Mouse (Mus musculus) intestine, embryonic 14.5 days (tissue): Measurements from ENCODE around the gene S1pr2. TPM values are rescaled to one million over a fixed set of nuclear protein-coding genes. Genes with fewer than 3 reads are reported as not detected.
"Not testable (repeated sequence)": the region's sequence is repeated elsewhere in the genome, so short reads cannot be mapped to it uniquely, and the experiment has no call there.

ENCODE experiments used
- ATAC-seq: fragments of 200-750 bp; cut with Nextera tagmentation; replicated peaks from 2 replicates; pipeline ENCODE4 v1.8.0; 2017; ENCODE audit warnings: low read depth, moderate number of reproducible peaks, moderate TSS enrichment, moderate library complexity; ENCODE audit not compliant: low FRiP score, low TSS enrichment
- DNase-seq: peaks from one replicate; pipeline ENCODE4 v3.0.0-alpha.2; 2018; ENCODE audit warnings: low spot score
- H3K27ac ChIP-seq: fragments of 300-500 bp; sonication (generic); 2 replicates; pipeline ENCODE4 v1.5.1; 2014; ENCODE audit warnings: low read depth, mild to moderate bottlenecking, control low read depth
- H3K27me3 ChIP-seq: fragments of 300-500 bp; sonication (generic); replicated peaks from 2 replicates; pipeline ENCODE4 v1.6.1; 2014; ENCODE audit warnings: low read length, control low read depth; ENCODE audit not compliant: control insufficient read depth, insufficient read depth
- H3K36me3 ChIP-seq: fragments of 300-500 bp; sonication (generic); 2 replicates; pipeline ENCODE4 v1.6.1; 2014; ENCODE audit warnings: low read length, control low read depth; ENCODE audit not compliant: control insufficient read depth, insufficient read depth
- H3K4me1 ChIP-seq: fragments of 300-500 bp; sonication (generic); replicated peaks from 2 replicates; pipeline ENCODE4 v1.6.1; 2014; ENCODE audit warnings: low read length, control low read depth, mixed read lengths; ENCODE audit not compliant: control insufficient read depth, insufficient read depth
- H3K4me2 ChIP-seq: fragments of 300-500 bp; sonication (generic); 2 replicates; pipeline ENCODE4 v1.6.1; 2014; ENCODE audit warnings: low read length
- H3K4me3 ChIP-seq: fragments of 300-500 bp; sonication (generic); 2 replicates; pipeline ENCODE4 v1.5.1; 2014; ENCODE audit warnings: low read depth, low read length, control low read depth, mixed read lengths
- H3K9ac ChIP-seq: fragments of 300-500 bp; sonication (generic); 2 replicates; pipeline ENCODE4 v1.6.1; 2014; ENCODE audit warnings: mild to moderate bottlenecking, low read length
- H3K9me3 ChIP-seq: fragments of 300-500 bp; sonication (generic); 2 replicates; pipeline ENCODE4 v1.6.1; 2016; ENCODE audit warnings: low read length, control low read depth; ENCODE audit not compliant: control insufficient read depth
- WGBS: fragments of 180-500 bp; shearing (Covaris S2); extraction: QIAGEN DNeasy Blood & Tissue Kit; methylation state at CpG from one replicate; pipeline ENCODE4 v1.1.7; 2014; 5-methylcytosine and 5-hydroxymethylcytosine counted together
- polyA plus RNA-seq: library from polyadenylated mRNA; unstranded; fragments of >200 nt; fragmentation: Nextera tagmentation; extraction: Ambion mirVana; gene quantifications from 2 replicates; pipeline ENCODE4 v1.2.1, GENCODE M21; 2014

The S1pr2 gene
- polyA plus RNA-seq, 1 experiment from 2014 or later: 31.9 TPM

DNA sequence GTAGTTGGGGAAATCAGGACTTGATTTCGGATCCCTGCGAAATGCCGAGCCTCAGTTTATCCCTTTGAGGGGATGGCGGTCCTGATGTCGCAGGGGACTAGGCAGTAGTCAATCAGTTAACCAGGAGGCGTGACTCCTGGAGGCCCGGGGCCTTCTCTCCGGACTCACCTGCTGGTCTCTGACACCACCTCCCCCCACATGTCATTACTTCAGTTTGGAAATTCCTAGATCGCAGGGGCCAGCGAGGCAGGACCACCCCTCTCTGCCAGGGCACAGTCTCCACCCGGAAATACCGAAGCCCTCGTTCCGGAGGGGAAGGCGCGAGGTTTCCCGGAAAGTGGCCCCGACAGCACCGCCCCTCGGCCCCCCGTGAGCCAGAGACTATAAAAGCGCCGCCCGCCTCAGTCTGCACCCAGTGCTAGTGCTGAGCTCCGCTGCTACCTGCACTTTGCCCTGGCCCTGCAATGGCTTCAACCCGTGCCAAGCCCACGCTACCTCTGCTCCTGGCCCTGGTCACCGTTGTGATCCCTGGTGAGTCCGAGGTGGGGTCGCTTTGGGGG, 39.1 kb upstream of the S1pr2 start, which contains the start of gene Icam1:
TSS of gene Icam1 (plus strand) at position 415 of the 560 bp plus-strand sequence.
- no peaks in the 10 kb centered on the region for H3K9me3 ChIP-seq
- peaks cover 11% of the 10 kb centered on the region; the same call in 1 of the 2 replicates for H3K4me1 ChIP-seq
- peak; percentile 76 for ATAC-seq
- H3K27me3 ChIP-seq: peaks cover 41% of the 10 kb centered on the region
- 0% methylated on average over 30 of the region's 30 CpGs for WGBS
- no peaks in the 10 kb centered on the region for H3K36me3 ChIP-seq
- peak; percentile 78 for DNase-seq
- H3K4me2 ChIP-seq: peak within 1 kb of the TSS; percentile 64
- peak within 1 kb of the TSS; percentile 38 for H3K4me3 ChIP-seq
- peak within 1 kb of the TSS; percentile 16; the same call in 1 of the 2 replicates for H3K27ac ChIP-seq
- peak within 1 kb of the TSS; percentile 18; the same call in 1 of the 2 replicates for H3K9ac ChIP-seq

DNA sequence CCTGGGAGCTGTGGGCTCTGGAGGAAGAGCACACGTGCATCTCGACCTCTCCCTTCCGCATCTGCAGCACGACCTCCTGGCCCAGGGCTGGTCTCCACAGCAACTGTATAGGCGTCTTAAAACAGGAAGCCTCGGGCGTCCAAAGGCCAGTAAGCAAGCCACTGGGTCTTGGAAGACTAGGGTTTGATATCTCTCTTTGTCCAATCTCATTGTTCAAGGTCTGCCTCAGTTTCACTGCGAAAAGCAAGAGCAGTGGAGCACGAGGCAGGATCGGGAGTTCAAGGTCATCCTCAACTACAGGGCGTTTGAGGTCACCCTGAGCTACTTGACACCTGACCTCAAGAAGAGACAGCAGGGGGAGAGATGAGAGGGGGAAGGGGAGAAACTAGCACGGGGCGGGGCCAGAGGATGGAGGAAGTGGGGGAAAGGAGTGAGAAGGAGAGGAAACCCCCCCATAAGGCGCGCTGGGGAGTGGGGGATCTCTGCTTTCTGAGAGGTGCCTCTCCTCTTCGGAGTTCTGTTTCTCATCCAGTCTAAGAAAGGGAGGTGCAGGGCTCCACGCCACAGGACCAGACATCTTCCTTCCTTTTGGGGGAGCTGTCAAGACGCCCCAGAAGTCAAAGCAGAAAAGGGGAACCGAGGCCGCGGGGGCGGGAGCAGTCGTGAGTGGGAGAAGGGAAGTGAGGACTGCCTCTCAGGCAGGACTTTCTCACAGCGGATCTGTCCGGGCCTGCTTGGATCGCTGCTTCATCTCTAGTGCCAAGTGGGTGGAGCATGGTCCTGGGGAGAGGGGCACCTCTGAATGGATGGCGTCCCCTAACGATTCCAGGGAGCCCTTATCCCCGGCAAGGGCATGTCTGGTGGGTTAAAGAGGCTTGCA, 38.4 kb upstream of the S1pr2 start:
- Histone ChIP-seq H3K9ac (peak overlapping the region; percentile 18; the same call in 1 of the 2 replicates), H3K27me3 (peaks cover 41% of the 10 kb centered on the region), H3K4me2 (peak overlapping the region; percentile 64), H3K4me1 (peaks cover 11% of the 10 kb centered on the region; the same call in 1 of the 2 replicates), H3K27ac (no peak overlapping the region), H3K9me3 (no peaks in the 10 kb centered on the region), H3K36me3 (no peaks in the 10 kb centered on the region), H3K4me3 (peak overlapping the region; percentile 38)
- peak; percentile 72 for DNase-seq
- ATAC-seq: peak; percentile 64; the same call in 1 of the 2 replicates
- 3% methylated on average over 27 of the region's 29 CpGs for WGBS

DNA sequence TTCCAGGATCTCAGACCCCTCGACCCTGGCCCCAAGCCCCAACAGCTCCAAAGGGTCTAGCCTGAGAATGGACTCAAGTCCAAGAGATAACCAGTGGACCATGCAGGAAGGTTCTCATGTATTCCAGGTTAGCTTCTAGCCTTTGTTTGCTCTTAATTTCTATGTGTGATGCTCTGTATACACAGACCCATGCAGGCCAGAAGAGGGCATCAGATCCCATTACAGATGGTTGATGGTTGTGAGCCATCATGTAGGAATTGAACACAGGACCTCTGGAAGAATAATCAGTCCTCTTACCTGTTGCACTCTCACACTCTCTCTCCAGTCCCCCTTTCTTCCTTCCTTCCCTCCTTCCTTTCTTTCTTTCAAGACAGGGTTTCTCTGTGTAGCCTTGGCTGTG, 35.8 kb upstream of the S1pr2 start:
- H3K27me3 ChIP-seq: peaks cover 34% of the 10 kb centered on the region
- DNase-seq (no peak), ATAC-seq (no peak)
- H3K4me3 ChIP-seq: no peak overlapping the region
- H3K9me3 ChIP-seq: no peaks in the 10 kb centered on the region
- no peak overlapping the region for H3K4me2 ChIP-seq
- H3K36me3 ChIP-seq: peaks cover 18% of the 10 kb centered on the region
- peak overlapping the region; percentile 9; the same call in 1 of the 2 replicates for H3K27ac ChIP-seq
- H3K9ac ChIP-seq: no peak overlapping the region
- 37% methylated on average over 1 of the region's 1 CpGs for WGBS
- peaks cover 11% of the 10 kb centered on the region; the same call in 1 of the 2 replicates for H3K4me1 ChIP-seq

DNA sequence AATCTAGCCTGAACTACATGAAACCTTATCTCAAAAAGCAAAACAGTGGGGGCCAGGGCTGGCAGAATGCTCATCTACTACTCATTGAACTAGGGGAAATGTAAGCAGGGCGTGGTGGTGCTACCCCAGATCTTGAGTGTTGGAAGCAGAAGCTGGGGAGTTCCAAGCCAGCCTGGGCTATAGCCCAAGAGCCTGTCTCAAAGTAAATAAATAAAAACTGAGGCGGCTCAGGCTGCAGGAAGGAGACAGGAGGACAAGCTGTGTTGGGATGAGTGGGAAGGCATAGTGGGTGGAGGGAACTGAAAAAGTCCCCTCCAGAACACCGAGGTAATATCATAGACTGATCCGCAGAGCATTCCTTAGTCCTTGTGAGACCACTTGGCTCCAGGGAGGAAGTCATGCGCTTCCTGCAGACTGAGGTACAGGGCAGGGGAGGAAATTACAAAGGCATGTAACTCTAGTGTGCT, 35.3 kb upstream of the S1pr2 start:
- no peak for ATAC-seq
- WGBS: 57% methylated on average over 5 of the region's 5 CpGs
- H3K4me2 ChIP-seq: no peak overlapping the region
- peaks cover 11% of the 10 kb centered on the region; the same call in 1 of the 2 replicates for H3K4me1 ChIP-seq
- no peak overlapping the region for H3K4me3 ChIP-seq
- no peak overlapping the region for H3K9ac ChIP-seq
- H3K9me3 ChIP-seq: no peaks in the 10 kb centered on the region
- peaks cover 23% of the 10 kb centered on the region for H3K36me3 ChIP-seq
- DNase-seq: no peak
- peak overlapping the region; percentile 51 for H3K27ac ChIP-seq
- peaks cover 29% of the 10 kb centered on the region for H3K27me3 ChIP-seq

DNA sequence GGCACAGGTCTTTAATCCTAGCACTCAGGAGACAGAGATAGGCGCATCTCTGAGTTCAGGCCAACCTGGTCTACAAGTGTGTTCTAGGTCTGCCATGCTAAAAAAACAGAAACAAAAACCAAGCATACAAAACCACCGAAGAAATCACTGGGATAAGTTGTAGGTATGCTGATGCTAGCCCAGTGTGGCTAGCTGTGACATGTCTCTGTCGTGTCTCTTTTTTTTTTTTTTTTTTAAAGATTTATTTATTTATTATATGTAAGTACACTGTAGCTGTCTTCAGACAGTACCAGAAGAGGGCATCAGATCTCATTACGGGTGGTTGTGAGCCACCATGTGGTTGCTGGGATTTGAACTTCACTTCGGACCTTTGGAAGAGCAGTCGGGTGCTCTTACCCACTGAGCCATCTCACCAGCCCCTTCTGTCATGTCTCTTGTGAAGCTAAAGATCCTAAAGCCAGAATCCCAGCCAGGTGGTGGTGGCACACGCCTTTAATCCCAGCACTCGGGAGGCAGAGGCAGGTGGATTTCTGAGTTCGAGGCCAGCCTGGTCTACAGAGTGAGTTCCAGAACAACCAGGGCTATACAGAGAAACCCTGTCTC, 34.5 kb upstream of the S1pr2 start:
- H3K27me3 ChIP-seq: peaks cover 21% of the 10 kb centered on the region
- H3K27ac ChIP-seq, ATAC-seq, H3K9ac ChIP-seq, H3K4me3 ChIP-seq, DNase-seq, H3K4me2 ChIP-seq, H3K9me3 ChIP-seq: not testable (repeated sequence)
- H3K4me1 ChIP-seq: peaks cover 11% of the 10 kb centered on the region; the same call in 1 of the 2 replicates
- peaks cover 30% of the 10 kb centered on the region for H3K36me3 ChIP-seq
- WGBS: 72% methylated on average over 9 of the region's 9 CpGs

DNA sequence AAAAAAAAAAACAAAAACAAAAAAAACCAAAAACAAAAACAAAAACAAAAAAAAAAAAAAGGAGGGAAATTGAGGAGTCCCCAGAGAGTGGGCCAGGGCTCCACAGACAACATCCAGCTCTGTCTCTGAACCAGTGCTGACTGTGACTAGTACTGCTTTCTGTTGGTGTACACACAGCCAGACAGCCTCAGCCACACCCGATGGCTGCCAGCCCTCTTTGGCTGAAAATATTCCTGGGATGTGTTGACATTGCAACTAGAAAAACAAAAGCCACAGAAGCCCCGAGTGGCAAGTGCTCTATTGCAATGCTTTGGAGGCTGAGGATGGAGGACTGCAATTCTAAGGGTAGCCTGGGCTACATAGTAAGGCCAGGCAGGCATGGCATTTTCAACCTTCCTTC, 33.8 kb upstream of the S1pr2 start:
- Histone ChIP-seq H3K36me3 (peaks cover 36% of the 10 kb centered on the region), H3K27ac (no peak overlapping the region), H3K9me3 (no peaks in the 10 kb centered on the region), H3K4me1 (peaks cover 7% of the 10 kb centered on the region; the same call in 1 of the 2 replicates), H3K9ac (no peak overlapping the region), H3K27me3 (peaks cover 15% of the 10 kb centered on the region), H3K4me3 (no peak overlapping the region), H3K4me2 (no peak overlapping the region)
- no peak for ATAC-seq
- DNase-seq: no peak
- 49% methylated on average over 2 of the region's 2 CpGs for WGBS

DNA sequence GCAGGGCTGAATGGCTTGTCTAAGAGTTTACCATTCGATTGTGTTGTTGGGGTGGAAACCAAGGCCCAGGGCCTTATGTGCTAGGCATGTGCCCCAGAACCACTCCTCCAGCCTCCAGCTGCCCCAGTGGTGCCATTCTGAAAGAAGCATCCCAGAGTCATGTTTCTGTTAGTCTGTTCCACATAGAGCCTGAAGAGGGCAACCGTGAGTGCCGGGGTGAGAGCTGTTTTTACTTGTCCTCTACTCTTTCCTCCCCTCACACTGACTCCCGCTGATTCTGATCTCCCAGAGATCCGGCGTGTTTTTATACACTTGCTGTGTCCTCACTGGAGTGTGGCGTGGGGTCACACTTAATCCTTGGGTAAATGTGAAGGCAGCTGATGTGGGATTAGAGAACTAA, 31.4 kb upstream of the S1pr2 start:
- peaks cover 47% of the 10 kb centered on the region for H3K36me3 ChIP-seq
- H3K4me3 ChIP-seq: no peak overlapping the region

DNA sequence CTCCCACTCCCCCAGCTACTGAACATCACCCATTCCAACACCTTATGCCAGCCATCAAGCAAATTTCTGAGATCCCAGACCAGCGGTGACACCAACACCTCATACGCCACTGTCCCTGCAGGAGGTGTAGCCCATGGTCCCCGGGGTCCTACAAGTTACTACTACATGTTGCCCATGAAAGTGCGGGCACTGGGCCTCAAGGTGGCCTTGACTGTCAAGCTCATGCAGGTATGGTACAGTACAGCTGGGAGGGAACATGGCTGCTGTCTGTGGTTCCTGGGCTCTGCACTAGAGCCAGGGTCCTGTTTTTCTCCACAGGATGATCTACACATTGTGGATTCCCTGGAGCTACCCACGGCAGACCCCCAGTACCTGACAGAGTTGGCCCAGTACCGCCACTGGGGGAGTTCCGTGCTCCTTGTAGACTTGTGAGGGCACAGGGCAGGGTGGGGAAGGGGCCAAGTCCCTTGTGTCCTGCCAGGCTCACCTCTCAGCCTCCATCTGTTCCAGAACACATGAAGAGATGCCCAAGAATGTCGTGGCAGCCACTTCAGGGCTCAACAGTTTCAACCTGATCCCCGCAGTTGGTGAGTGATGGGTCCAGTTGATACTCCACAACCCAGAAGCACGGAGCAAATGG, 30.9 kb upstream of the S1pr2 start:
- no peaks in the 10 kb centered on the region for H3K27me3 ChIP-seq
- 92% methylated on average over 10 of the region's 10 CpGs for WGBS
- H3K27ac ChIP-seq: no peak overlapping the region
- no peak for DNase-seq
- no peak overlapping the region for H3K4me3 ChIP-seq
- peaks cover 5% of the 10 kb centered on the region for H3K4me1 ChIP-seq
- no peaks in the 10 kb centered on the region for H3K9me3 ChIP-seq
- no peak for ATAC-seq
- H3K36me3 ChIP-seq: peaks cover 47% of the 10 kb centered on the region
- no peak overlapping the region for H3K9ac ChIP-seq
- no peak overlapping the region for H3K4me2 ChIP-seq

More for the DNA sequence above, 31.4 kb upstream of the S1pr2 start:
- Histone ChIP-seq H3K27me3 (no peaks in the 10 kb centered on the region), H3K9me3 (no peaks in the 10 kb centered on the region), H3K4me1 (peaks cover 5% of the 10 kb centered on the region), H3K9ac (no peak overlapping the region), H3K4me2 (no peak overlapping the region), H3K27ac (no peak overlapping the region)
- DNase-seq (no peak), ATAC-seq (no peak)
- WGBS: 80% methylated on average over 7 of the region's 7 CpGs
